Mouse (Mus musculus) cerebellum, adult 9-10 months (tissue): ENCODE data around the gene Pigyl.
"Not testable (repeated sequence)": the region's sequence is repeated elsewhere in the genome, so short reads cannot be mapped to it uniquely, and the experiment has no call there.

Experiments
- DNase-seq: peaks from one replicate; pipeline ENCODE4 v3.0.0; 2022

Pigyl gene

DNA sequence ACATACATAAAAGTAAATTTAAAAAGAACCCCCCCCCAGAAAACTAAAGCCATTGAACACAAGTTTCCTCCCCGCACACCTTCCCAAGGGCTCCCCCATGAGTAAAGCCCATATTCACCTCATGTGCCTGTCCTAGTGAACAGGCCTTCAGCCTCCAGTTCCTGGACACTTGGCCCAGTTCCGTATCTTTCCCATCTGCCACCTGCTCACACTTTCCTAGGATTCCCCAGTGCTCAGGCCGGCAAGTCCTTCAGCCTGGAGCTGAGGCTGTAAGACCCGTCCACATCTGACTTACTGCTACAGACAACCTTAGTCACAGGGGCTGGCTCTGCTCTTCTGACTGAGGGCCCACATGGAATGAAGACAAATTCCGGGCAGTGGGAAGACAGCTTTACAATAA is 16.9 kb upstream of the Pigyl start:
- peak; percentile 81 for DNase-seq

GRCm38 (mm10) chr9:22143108-22144037 is 13.3 kb upstream of the Pigyl start:
- peak; percentile 92 for DNase-seq

DNA sequence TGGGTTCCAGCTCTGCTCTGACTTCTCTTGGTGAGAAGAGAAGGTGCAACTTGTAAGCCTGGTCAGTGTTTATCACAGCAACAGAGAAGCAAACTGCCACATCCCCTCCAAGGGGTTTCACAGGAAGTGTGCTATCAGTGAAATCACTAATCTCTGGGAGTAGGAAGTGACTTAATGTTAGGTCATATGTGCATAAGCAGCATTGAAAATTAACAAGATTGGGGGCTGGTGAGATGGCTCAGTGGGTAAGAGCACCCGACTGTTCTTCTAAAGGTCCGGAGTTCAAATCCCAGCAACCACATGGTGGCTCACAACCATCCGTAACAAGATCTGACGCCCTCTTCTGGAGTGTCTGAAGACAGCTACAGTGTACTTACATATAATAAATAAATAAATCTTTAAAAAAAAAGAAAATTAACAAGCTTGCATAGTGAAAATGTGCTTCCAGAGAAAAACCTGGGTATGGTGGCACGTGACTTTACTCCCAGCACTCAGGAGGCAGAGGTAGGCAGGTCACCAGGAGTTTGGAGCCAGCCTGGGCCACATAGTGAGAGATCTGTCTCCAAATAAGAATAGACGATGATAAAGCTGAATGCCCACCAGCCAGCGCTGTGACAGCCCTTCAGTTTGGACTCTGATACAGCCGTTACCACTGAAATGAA is 12.2 kb upstream of the Pigyl start:
- no peak for DNase-seq

DNA sequence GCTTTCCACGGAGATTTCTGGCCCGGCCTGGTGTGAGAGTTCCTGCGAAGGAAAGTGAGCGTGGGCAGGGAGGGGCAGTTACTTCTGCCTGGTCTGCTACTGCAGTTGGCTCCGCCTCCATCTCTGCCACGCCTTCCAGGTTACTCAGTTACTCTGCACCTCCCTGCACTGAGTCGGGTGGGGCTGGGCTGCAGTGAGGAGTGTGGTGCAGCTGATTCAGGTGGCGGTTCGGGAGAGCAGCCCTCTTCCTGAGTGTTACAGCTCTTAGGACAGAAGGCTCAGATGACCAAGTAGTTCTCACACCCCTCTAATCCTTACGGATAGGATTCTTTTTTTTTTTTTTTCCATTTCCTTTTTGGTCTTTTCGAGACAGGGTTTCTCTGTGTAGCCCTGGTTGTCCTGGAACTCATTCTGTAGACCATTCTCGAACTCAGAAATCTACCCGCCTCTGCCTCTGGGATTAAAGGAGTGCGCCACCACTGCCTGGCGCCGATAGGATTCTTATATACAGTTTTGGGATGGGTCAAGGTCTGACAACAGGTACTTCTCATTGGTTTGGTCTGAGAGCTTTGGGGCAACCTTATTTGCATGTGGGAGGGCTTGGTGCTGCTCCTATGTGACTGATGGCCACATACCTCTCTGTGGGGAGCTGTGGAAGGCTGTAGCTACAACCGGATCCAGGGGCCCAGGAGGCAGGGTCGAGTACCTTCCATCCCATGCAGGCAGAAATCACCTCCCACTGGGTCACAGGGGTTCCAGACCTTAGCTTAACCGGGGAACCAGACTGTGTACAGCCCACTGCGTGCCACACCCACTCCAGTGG is 7.0 kb upstream of the Pigyl start:
- DNase-seq, result no peak

DNA sequence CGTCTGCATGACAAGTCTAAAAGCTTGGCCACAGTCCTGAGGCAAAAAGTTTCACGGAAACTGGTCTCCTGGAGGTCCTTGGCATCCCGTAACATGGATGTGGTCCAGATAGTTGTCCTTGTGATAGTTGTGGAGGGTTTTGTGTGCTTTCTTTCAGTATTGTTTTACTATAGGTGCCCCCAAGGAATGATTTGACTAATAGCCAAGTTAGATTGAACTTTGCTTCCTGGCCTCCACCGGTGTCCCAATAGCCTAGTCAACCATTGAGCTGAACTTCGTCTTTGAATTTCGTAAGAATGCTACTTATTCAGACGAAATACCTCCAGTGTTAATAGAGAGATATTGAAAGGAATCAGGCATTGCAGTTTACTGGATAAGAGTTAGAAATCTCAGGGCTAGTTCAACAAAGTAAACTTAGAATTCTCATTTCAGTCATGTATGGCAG is 6.4 kb upstream of the Pigyl start:
- not testable (repeated sequence) for DNase-seq

- no peak for DNase-seq
Observed at GRCm38 (mm10) chr9:22150946-22151345, 5.7 kb upstream of the Pigyl start.

DNA sequence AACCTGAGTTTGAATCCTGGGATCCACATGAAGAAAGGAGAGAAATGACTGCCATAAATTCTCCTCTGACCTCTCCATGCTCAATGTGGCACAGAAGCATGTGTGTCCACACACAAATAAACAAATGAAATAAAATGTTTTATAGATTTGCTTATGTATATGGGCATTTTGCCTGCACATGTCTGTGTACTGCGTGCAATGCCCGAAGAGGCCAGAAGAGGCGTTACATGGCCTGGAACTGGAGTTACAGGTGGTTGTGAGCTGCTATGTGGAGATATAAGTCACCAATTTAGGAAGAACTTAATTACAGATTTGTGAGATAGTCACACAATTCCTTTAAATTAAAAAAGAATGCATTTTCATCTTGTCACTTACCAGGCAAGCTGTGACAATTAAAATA is 2.8 kb upstream of the Pigyl start:
- no peak for DNase-seq

DNA sequence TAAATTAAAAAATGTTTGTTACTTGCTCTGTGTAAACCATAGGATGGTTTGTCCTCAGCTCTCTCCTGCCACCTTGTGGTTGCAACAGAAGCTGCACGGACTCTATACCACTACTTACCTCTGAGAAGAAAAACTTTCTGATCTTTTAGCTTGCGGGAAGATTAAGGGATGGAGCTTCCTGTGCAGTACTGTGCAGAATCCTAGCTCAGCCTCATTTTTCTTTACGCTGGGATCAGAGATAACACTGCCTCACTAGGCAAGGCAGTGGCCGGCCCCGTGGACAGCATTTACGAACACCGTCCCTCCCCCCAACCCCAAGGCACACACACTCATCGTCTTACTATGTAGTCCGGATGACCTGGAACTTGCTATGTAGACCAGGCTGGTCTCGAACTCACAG is 1.0 kb upstream of the Pigyl start:
- peak; percentile 82 for DNase-seq

- peak; percentile 58 for DNase-seq
Observed at GRCm38 (mm10) chr9:22157516-22158265, 1.0 kb downstream of the Pigyl start.

GRCm38 (mm10) chr9:22161299-22161698 is 4.7 kb downstream of the Pigyl start:
- no peak for DNase-seq

DNA sequence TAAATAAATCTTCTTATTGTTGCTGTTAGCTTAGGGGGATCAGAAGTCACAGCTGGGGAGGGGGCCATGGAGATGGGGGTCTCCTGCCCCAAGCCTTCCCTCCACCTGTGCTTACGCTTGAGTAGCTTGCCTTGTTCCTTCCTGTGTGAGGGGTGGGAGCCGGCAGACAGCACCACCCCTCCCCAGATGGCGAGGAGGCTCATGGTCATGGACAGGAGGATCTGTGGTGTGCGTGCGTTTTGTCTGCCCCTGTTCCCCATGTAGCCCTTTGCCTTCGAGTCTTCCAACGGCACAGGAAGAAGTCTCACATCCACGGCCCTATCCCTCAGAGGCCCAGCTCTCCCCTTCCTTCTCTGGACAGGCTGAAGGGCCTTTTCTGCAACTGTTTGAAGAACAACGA is 5.7 kb downstream of the Pigyl start:
- no peak for DNase-seq

DNA sequence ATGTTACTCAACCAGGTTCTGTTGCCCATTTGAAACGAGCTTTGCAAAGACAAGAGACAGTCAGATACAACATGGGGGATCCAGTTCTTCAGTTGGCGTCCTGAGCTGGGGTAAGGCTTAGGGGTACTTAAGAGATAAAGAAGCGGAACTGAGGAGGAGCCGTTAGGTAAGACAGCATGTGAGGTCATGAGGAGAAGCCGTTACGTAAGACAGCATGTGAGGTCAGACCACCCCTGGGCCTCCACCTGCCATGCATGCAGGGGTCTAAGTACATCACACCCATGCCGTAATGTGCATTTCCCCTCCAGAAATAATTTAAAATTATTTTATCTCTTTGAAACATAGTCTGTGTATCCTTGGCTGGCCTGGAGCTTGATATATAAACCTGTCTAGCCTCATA is 6.3 kb downstream of the Pigyl start:
- DNase-seq, result no peak

DNA sequence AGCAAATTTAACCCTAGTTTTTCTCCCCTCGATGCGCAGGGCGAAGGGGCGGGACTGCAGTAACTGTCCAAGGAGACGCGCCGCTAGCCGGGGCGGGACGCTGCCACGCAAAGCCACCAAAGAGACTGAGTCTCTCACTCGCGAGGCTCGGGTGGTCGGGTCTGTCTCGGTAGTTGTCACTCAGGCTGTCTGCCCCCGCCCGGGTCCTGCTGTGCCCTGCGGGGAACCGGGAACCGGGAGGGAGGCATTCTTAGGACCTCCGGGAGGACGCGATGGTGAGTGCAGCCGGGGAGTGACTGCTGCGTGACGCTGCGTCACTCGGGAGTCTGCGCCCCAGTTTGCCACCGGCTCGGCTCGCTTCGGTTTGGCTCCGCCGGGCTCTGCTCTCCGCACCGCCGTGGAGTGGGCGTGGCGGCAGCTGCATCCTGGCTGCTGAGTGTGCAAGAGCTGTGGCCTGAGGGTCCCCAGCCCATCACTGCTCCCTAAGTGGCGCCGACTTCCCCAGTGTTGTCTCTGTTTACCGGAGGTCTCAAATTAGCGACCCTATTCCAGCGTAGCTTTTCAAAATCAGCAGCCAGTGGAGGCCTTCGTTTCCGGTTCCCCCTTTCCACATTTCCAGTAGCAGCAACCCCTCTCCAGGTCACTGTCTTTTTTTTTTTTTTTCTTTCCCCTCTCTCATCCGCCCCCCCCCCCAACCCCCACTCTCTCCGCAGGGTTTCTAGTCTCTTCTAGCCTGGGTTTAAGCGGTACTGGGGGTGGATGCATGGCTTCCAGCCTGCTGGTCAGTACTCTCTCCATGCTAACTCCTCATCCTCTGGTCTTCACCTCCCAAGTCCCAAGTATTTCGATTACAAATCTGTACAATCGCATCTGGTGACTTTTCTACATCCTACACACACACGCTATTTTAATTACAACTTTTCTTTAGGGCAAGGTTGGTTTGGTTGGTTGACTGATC is 8.3 kb downstream of the Pigyl start:
- DNase-seq, result no peak

- DNase-seq, result no peak
Observed at GRCm38 (mm10) chr9:22165964-22166363, 9.3 kb downstream of the Pigyl start.

DNA sequence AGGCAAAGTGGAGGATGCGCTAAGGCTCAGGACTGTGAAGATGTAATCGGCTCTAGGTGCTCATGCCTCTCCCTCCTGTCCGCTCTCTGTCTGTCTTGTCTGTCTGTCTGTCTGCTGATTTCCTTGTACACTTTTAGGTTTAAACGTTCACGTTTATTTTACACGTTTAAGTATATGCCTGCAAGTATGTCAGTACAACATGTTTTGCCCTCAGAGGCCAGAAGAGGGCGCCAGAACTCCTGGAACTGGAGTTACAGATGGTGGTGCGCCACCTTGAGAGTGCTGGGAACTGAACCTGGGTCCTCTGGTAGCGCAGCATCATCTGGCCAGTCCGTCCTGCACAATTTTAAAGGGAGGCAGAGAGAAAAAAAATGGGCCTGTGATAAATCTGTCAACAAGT is 10.0 kb downstream of the Pigyl start:
- no peak for DNase-seq

DNA sequence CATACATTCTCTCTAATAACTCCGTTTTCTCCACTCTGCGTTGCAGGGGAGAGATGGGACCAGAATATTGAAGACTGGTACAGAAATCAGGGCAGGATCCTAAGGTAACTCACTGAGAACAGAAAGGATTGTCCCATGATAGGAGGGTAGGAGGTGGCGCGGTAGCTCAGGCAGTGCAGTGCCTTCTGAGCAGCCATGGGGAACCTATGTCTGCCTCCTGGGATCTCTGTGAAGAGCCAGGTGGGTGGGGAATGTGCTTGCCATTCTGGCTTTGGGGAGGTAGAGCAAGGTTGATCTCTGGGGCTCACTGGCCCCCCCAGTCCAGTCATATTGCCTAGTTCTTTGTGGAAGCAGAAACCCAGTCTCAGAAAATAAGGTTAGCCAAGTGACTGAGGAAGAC is 11.1 kb downstream of the Pigyl start:
- no peak for DNase-seq

- DNase-seq, result no peak
Observed at GRCm38 (mm10) chr9:22169327-22169726, 12.7 kb downstream of the Pigyl start.

DNA sequence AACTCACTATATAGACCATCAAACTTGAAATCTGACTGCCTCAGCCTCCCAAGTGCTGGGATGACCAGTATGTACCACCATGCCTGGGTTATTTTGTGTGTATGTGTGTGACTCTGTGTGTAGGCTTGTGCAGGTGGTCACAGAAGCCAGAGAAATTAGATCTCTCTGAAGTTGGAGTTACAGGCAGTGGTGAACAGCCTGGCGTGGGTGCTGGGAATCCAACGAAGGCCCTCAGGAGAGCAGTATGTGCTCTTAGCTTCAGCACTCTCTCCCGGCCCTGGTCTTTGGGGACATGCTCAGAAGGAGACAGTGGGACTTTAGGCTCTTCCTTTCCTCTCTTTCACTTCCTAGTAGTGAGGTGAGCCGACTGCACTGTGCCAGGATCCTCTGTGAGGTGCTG is 15.7 kb downstream of the Pigyl start:
- DNase-seq, result no peak

DNA sequence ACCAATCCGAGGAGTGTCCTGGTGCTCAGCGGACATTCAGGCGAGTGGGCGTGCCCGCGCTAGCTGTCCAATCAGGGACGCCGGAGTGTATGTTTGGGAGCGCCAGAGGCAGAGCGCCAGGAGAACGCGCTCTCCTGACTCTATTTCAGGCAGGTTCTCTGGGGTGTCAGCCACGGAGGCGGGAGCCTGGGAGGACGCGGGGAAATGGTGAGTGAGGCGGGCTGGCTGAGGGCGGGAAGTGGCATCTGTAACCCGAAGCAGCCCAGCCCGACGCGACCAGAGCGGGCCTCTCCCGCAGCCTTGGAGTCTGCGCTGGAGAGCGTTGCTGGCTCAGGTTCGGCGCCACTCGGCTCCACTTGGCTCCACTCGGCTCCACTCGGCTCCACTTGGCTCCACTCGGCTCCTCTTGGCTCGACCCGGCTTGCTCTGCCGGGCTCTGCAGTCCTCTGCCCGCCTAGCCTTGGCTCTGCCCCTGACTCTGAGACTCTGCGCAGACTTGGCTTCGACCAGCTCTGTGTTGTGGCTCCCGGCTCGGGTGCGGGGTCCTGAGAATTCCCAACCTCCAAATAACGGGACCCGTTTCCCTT is 31.5 kb downstream of the Pigyl start, which contains the start of gene Zfp872:
TSS of gene Zfp872 (plus strand) at position 66 of the 587 bp plus-strand sequence.
- DNase-seq, result peak; percentile 83

DNA sequence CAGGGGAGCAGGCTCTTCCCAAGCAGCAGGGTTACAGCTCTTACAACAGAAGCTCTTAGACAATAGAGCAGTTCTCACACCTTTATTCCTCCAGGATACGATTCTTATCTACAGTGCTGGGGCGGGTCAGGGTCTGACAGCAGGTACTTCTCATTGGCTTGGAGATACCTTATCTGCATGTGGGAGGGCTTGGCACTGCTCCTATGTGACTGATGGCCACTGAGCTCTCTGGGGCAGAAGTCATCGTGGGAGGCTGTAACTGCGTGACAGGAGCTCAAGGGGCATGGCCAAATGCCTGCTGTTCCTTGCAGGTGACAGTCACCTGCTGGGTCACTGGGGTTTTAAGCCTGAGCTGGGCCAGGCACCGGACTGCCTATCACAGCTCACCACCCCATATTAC is 39.8 kb downstream of the Pigyl start:
- DNase-seq, result no peak
